Mouse (Mus musculus) embryo, embryonic 11 days (tissue): ENCODE data around the gene Rmi2.
A peak's percentile ranks its signal among the peaks of the same experiment; 100 is the strongest.
"Not testable (repeated sequence)": the region's sequence is repeated elsewhere in the genome, so short reads cannot be mapped to it uniquely, and the experiment has no call there.

ENCODE experiments used
- DNase-seq: peaks from one replicate; pipeline ENCODE4 v3.0.0-alpha.2; 2015

Rmi2 gene

GRCm38 (mm10) chr16:10827766-10828460 lies 6.9 kb upstream of the Rmi2 start:
- no peak for DNase-seq

- DNase-seq = no peak
These were observed 6.4 kb upstream of the Rmi2 start for GRCm38 (mm10) chr16:10828461-10828805.

- peak; percentile 13 for DNase-seq
These were observed 333 bp upstream of the Rmi2 start for GRCm38 (mm10) chr16:10834542-10834910.

- no peak for DNase-seq
These were observed 1.5 kb downstream of the Rmi2 start for GRCm38 (mm10) chr16:10836388-10836787.

- no peak for DNase-seq
These were observed 2.4 kb downstream of the Rmi2 start for GRCm38 (mm10) chr16:10837250-10837649.

GRCm38 (mm10) chr16:10837903-10838302 lies 3.0 kb downstream of the Rmi2 start:
- DNase-seq = no peak

GRCm38 (mm10) chr16:10838487-10839245 lies 3.8 kb downstream of the Rmi2 start:
- peak; percentile 22 for DNase-seq

GRCm38 (mm10) chr16:10840018-10840417 lies 5.2 kb downstream of the Rmi2 start:
- DNase-seq = no peak

GRCm38 (mm10) chr16:10842282-10842855 lies 7.5 kb downstream of the Rmi2 start:
- no peak for DNase-seq

- peak; percentile 59 for DNase-seq
These were observed 8.8 kb downstream of the Rmi2 start for GRCm38 (mm10) chr16:10843486-10844318.

GRCm38 (mm10) chr16:10844319-10844670 lies 9.4 kb downstream of the Rmi2 start:
- no peak for DNase-seq

- DNase-seq = no peak
These were observed 11.1 kb downstream of the Rmi2 start for GRCm38 (mm10) chr16:10845952-10846351.

- DNase-seq = peak; percentile 61
These were observed 11.6 kb downstream of the Rmi2 start for GRCm38 (mm10) chr16:10846503-10846902.

GRCm38 (mm10) chr16:10849965-10850861 lies 15.4 kb downstream of the Rmi2 start:
- peak; percentile 39 for DNase-seq

GRCm38 (mm10) chr16:10850905-10851304 lies 16.0 kb downstream of the Rmi2 start:
- DNase-seq = no peak

GRCm38 (mm10) chr16:10852216-10852615 lies 17.4 kb downstream of the Rmi2 start:
- DNase-seq = not testable (repeated sequence)

GRCm38 (mm10) chr16:10859726-10860245 lies 24.9 kb downstream of the Rmi2 start:
- no peak for DNase-seq

GRCm38 (mm10) chr16:10861408-10861807 lies 26.5 kb downstream of the Rmi2 start:
- DNase-seq = no peak

- DNase-seq = no peak
These were observed 30.2 kb downstream of the Rmi2 start for GRCm38 (mm10) chr16:10864833-10865591.

- no peak for DNase-seq
These were observed 30.7 kb downstream of the Rmi2 start for GRCm38 (mm10) chr16:10865592-10865987.

GRCm38 (mm10) chr16:10866841-10867240 lies 32.0 kb downstream of the Rmi2 start:
- DNase-seq = no peak
